Comparison of ENCODE assay signal across 8 mouse cellular contexts in genomic region chr7:19473875-19474443, GRCm38 (mm10). TPM values are rescaled to one million over a fixed set of nuclear protein-coding genes. Genes with fewer than 3 reads are reported as not detected.
DNase-seq lines count a peak whose midpoint lies in the region; ATAC-seq and TF ChIP-seq lines count a peak whose summit lies in the region.

No protein-coding gene starts in this region.

- H3K4me1 ChIP-seq in embryonic facial prominence, embryonic 13.5 days: 0 out of 2 replicates have a peak, but pooled peaks cover 3% of the 10 kb centered on the region
- H3K4me1 ChIP-seq in limb, embryonic 14.5 days (ENCODE audit: control insufficient read depth, insufficient read depth, low read length): peaks cover 7% of the 10 kb centered on the region
- H3K4me1 ChIP-seq in midbrain, embryonic 15.5 days: peaks cover 10% of the 10 kb centered on the region

- TF ChIP-seq POLR2A in limb, embryonic 14.5 days (IDR thresholded peaks at IDR 0.05; ENCODE audit: borderline replicate concordance, extremely low read depth, insufficient read depth, insufficient read length): no peak

- H3K4me3 ChIP-seq in embryonic facial prominence, embryonic 13.5 days: peak overlapping the region; percentile 57
- peak overlapping the region; percentile 52 for H3K4me3 ChIP-seq in limb, embryonic 14.5 days (replicated peaks; ENCODE audit: low read length)
- H3K4me3 ChIP-seq in midbrain, embryonic 15.5 days: peak overlapping the region; percentile 49

- H3K9ac ChIP-seq in embryonic facial prominence, embryonic 13.5 days: peak overlapping the region; percentile 79
- peak overlapping the region; percentile 82 for H3K9ac ChIP-seq in limb, embryonic 14.5 days (ENCODE audit: low read depth, low read length, severe bottlenecking)
- peak overlapping the region; percentile 54 for H3K9ac ChIP-seq in midbrain, embryonic 15.5 days

- peak; percentile 92 for DNase-seq in brain, adult 2 months (ENCODE audit: low read depth, low spot score)
- DNase-seq in heart, adult 8-10 months (ENCODE audit: low spot score): peak; percentile 38
- peak; percentile 53 for DNase-seq in kidney, adult 9 months
- peak; percentile 88 for DNase-seq in limb, embryonic 14.5 days (ENCODE audit: low spot score)
- DNase-seq in spleen, postnatal 10 days (ENCODE audit: low spot score in 2 of 2): peak; percentile 31 to 71

- WGBS in embryonic facial prominence, embryonic 13.5 days: under 1% methylated on average over 73 of the region's 89 CpGs
- WGBS in limb, embryonic 14.5 days: under 1% methylated on average over 51 of the region's 89 CpGs
- under 1% methylated on average over 84 of the region's 89 CpGs for WGBS in midbrain, embryonic 15.5 days

- H3K36me3 ChIP-seq in embryonic facial prominence, embryonic 13.5 days: no peaks in the 10 kb centered on the region
- no peaks in the 10 kb centered on the region for H3K36me3 ChIP-seq in limb, embryonic 14.5 days (ENCODE audit: control insufficient read depth, insufficient read depth, low read length)
- no peaks in the 10 kb centered on the region for H3K36me3 ChIP-seq in midbrain, embryonic 15.5 days (replicated peaks)

- H3K27me3 ChIP-seq in embryonic facial prominence, embryonic 13.5 days: peaks cover 82% of the 10 kb centered on the region
- peaks cover 31% of the 10 kb centered on the region for H3K27me3 ChIP-seq in limb, embryonic 14.5 days (ENCODE audit: control insufficient read depth, insufficient read depth, low read length)
- peaks cover 69% of the 10 kb centered on the region for H3K27me3 ChIP-seq in midbrain, embryonic 15.5 days (replicated peaks)

- H3K4me2 ChIP-seq in embryonic facial prominence, embryonic 13.5 days: peak overlapping the region; percentile 88
- H3K4me2 ChIP-seq in limb, embryonic 14.5 days (replicated peaks; ENCODE audit: low read depth, low read length, severe bottlenecking): peak overlapping the region; percentile 81
- peak overlapping the region; percentile 78 for H3K4me2 ChIP-seq in midbrain, embryonic 15.5 days

- ATAC-seq in embryonic facial prominence, embryonic 13.5 days (ENCODE audit: insufficient number of reproducible peaks, insufficient read depth, low FRiP score, low TSS enrichment, low read depth): peak; percentile 65
- peak; percentile 88 for ATAC-seq in limb, embryonic 14.5 days (ENCODE audit: low FRiP score, low read depth)
- peak; percentile 94 for ATAC-seq in midbrain, embryonic 15.5 days (replicated peaks)
- no peak for ATAC-seq in erythroid progenitor cell, adult 5-6 weeks (replicated peaks; ENCODE audit: low FRiP score, poor library complexity, severe bottlenecking)

- no peaks in the 10 kb centered on the region for H3K9me3 ChIP-seq in embryonic facial prominence, embryonic 13.5 days
- no peaks in the 10 kb centered on the region for H3K9me3 ChIP-seq in limb, embryonic 14.5 days (ENCODE audit: control insufficient read depth, low read length)
- H3K9me3 ChIP-seq in midbrain, embryonic 15.5 days: no peaks in the 10 kb centered on the region

- H3K27ac ChIP-seq in embryonic facial prominence, embryonic 13.5 days: peak overlapping the region; percentile 44; the same call in 1 of the 2 replicates
- H3K27ac ChIP-seq in limb, embryonic 14.5 days (replicated peaks; ENCODE audit: low read depth, low read length): peak overlapping the region; percentile 85
- peak overlapping the region; percentile 85 for H3K27ac ChIP-seq in midbrain, embryonic 15.5 days

RNA-seq across cellular contexts. Expression of gene Exoc3l2, which starts 10.8 kb away (rescaled TPM):
- polyA plus RNA-seq in embryonic facial prominence, embryonic 13.5 days (2015; fragmentation: Nextera tagmentation; extraction: Ambion mirVana): 0.73 and 0.84 TPM in 2 replicates
- 1 to 10 TPM in 3 of 4 experiments, under 1 TPM in 1; 0.94 to 1.5 (median 1.1) TPM for total RNA-seq in heart, adult 8-10 months (2022)
- polyA plus RNA-seq in limb, embryonic 14.5 days (2012; rRNA removed): 3.5 and 4.9 TPM in 2 replicates
- 1.6 and 1.9 TPM in 2 replicates for polyA plus RNA-seq in limb, embryonic 14.5 days (2014; fragmentation: Nextera tagmentation; extraction: Ambion mirVana)
- polyA plus RNA-seq in midbrain, embryonic 15.5 days (2015; fragmentation: Nextera tagmentation; extraction: Ambion mirVana): 0.17 and 0.57 TPM in 2 replicates
- total RNA-seq in erythroid progenitor cell, adult 5-6 weeks (2015; ENCODE audit: low replicate concordance): not detected in 2 replicates
- total RNA-seq in erythroid progenitor cell, adult 5-6 weeks (2017; ENCODE audit: low replicate concordance): not detected in 2 replicates

RNA-seq across cellular contexts. Expression of gene Mark4, which starts 15.3 kb away (rescaled TPM):
- polyA plus RNA-seq in embryonic facial prominence, embryonic 13.5 days (2015; fragmentation: Nextera tagmentation; extraction: Ambion mirVana): 10.2 and 12.4 TPM in 2 replicates
- 10 to 100 TPM; 22.8 to 26.4 (median 24.3) TPM for total RNA-seq in heart, adult 8-10 months (2022)
- polyA plus RNA-seq in limb, embryonic 14.5 days (2012; rRNA removed): 34.8 and 39.8 TPM in 2 replicates
- polyA plus RNA-seq in limb, embryonic 14.5 days (2014; fragmentation: Nextera tagmentation; extraction: Ambion mirVana): 11.5 and 13.3 TPM in 2 replicates
- 20.4 and 20.6 TPM in 2 replicates for polyA plus RNA-seq in midbrain, embryonic 15.5 days (2015; fragmentation: Nextera tagmentation; extraction: Ambion mirVana)
- total RNA-seq in erythroid progenitor cell, adult 5-6 weeks (2015; ENCODE audit: low replicate concordance): 4.3 and 8.8 TPM in 2 replicates
- 1.1 and 1.2 TPM in 2 replicates for total RNA-seq in erythroid progenitor cell, adult 5-6 weeks (2017; ENCODE audit: low replicate concordance)

RNA-seq across cellular contexts. Expression of gene Bloc1s3, which starts 34.2 kb away (rescaled TPM):
- polyA plus RNA-seq in embryonic facial prominence, embryonic 13.5 days (2015; fragmentation: Nextera tagmentation; extraction: Ambion mirVana): 2.3 and 2.7 TPM in 2 replicates
- 1 to 10 TPM; 2.2 to 3.1 (median 3.0) TPM for total RNA-seq in heart, adult 8-10 months (2022)
- polyA plus RNA-seq in limb, embryonic 14.5 days (2012; rRNA removed): 6.2 and 8.8 TPM in 2 replicates
- 1.2 and 1.3 TPM in 2 replicates for polyA plus RNA-seq in limb, embryonic 14.5 days (2014; fragmentation: Nextera tagmentation; extraction: Ambion mirVana)
- 4.8 and 5.0 TPM in 2 replicates for polyA plus RNA-seq in midbrain, embryonic 15.5 days (2015; fragmentation: Nextera tagmentation; extraction: Ambion mirVana)
- 2.9 TPM in 2 replicates for total RNA-seq in erythroid progenitor cell, adult 5-6 weeks (2015; ENCODE audit: low replicate concordance)
- 0.13 and 0.15 TPM in 2 replicates for total RNA-seq in erythroid progenitor cell, adult 5-6 weeks (2017; ENCODE audit: low replicate concordance)

RNA-seq across cellular contexts. Expression of gene Trappc6a, which starts 34.2 kb away (rescaled TPM):
- 60.2 and 64.1 TPM in 2 replicates for polyA plus RNA-seq in embryonic facial prominence, embryonic 13.5 days (2015; fragmentation: Nextera tagmentation; extraction: Ambion mirVana)
- 10 to 100 TPM; 36.3 to 44.7 (median 37.2) TPM for total RNA-seq in heart, adult 8-10 months (2022)
- 58.0 and 71.6 TPM in 2 replicates for polyA plus RNA-seq in limb, embryonic 14.5 days (2012; rRNA removed)
- polyA plus RNA-seq in limb, embryonic 14.5 days (2014; fragmentation: Nextera tagmentation; extraction: Ambion mirVana): 70.2 and 79.8 TPM in 2 replicates
- polyA plus RNA-seq in midbrain, embryonic 15.5 days (2015; fragmentation: Nextera tagmentation; extraction: Ambion mirVana): 38.3 and 39.1 TPM in 2 replicates
- 12.6 and 31.9 TPM in 2 replicates for total RNA-seq in erythroid progenitor cell, adult 5-6 weeks (2015; ENCODE audit: low replicate concordance)
- total RNA-seq in erythroid progenitor cell, adult 5-6 weeks (2017; ENCODE audit: low replicate concordance): 3.5 and 5.8 TPM in 2 replicates

RNA-seq across cellular contexts. Expression of gene Nkpd1, which starts 43.7 kb away (rescaled TPM):
- polyA plus RNA-seq in embryonic facial prominence, embryonic 13.5 days (2015; fragmentation: Nextera tagmentation; extraction: Ambion mirVana): 0.08 and 0.15 TPM in 2 replicates
- not detected for total RNA-seq in heart, adult 8-10 months (2022)
- polyA plus RNA-seq in limb, embryonic 14.5 days (2012; rRNA removed): 0.29 and 0.36 TPM in 2 replicates
- polyA plus RNA-seq in limb, embryonic 14.5 days (2014; fragmentation: Nextera tagmentation; extraction: Ambion mirVana): 0.17 and 0.22 TPM in 2 replicates
- polyA plus RNA-seq in midbrain, embryonic 15.5 days (2015; fragmentation: Nextera tagmentation; extraction: Ambion mirVana): 0.74 and 0.95 TPM in 2 replicates
- not detected in 2 replicates for total RNA-seq in erythroid progenitor cell, adult 5-6 weeks (2015; ENCODE audit: low replicate concordance)
- not detected in 2 replicates for total RNA-seq in erythroid progenitor cell, adult 5-6 weeks (2017; ENCODE audit: low replicate concordance)

Comparison
In these comparisons a context has a peak if more than half of its experiments do, and no peak if none do; other contexts are left out.
1. DNase-seq: peak in every context shown above with its lines; median percentile 92 in brain, adult 2 months; 88 in limb, embryonic 14.5 days; 53 in kidney, adult 9 months; 51 in spleen, postnatal 10 days; 38 in heart, adult 8-10 months.